Mouse (Mus musculus) forebrain, postnatal 0 days (tissue): ENCODE measurements around the gene Mthfd1l. TPM values are rescaled to one million over a fixed set of nuclear protein-coding genes. Genes with fewer than 3 reads are reported as not detected.

Experiments
- ATAC-seq: fragments of 200-750 bp; cut with Nextera tagmentation; 2 replicates; pipeline ENCODE4 v1.8.0; 2017; ENCODE audit warnings: mild to moderate bottlenecking, moderate library complexity
- DNase-seq: peaks from one replicate; pipeline ENCODE4 v3.0.0-alpha.2; 2015
- H3K27ac ChIP-seq: fragments of 300-500 bp; sonication (generic); 2 replicates; pipeline ENCODE4 v1.5.1; 2014; ENCODE audit warnings: low read depth, mild to moderate bottlenecking, antibody characterized with exemption, low read length, moderate library complexity, mixed read lengths
- H3K27me3 ChIP-seq: fragments of 300-500 bp; sonication (generic); 2 replicates; pipeline ENCODE4 v1.6.1; 2014; ENCODE audit warnings: mild to moderate bottlenecking, low read length, mixed read lengths; ENCODE audit not compliant: insufficient read depth
- H3K36me3 ChIP-seq: fragments of 300-500 bp; sonication (generic); 2 replicates; pipeline ENCODE4 v1.6.1; 2014; ENCODE audit warnings: mild to moderate bottlenecking, moderate library complexity; ENCODE audit not compliant: insufficient read depth
- H3K4me1 ChIP-seq: fragments of 300-500 bp; sonication (generic); 2 replicates; pipeline ENCODE4 v1.6.1; 2014; ENCODE audit warnings: antibody characterized with exemption; ENCODE audit not compliant: insufficient read depth
- H3K4me2 ChIP-seq: fragments of 300-500 bp; sonication (generic); 2 replicates; pipeline ENCODE4 v1.6.1; 2014; ENCODE audit warnings: low read depth, mild to moderate bottlenecking, moderate library complexity
- H3K4me3 ChIP-seq: fragments of 300-500 bp; sonication (generic); 2 replicates; pipeline ENCODE4 v1.5.1; 2014; ENCODE audit warnings: low read depth, low read length, mixed read lengths
- H3K9ac ChIP-seq: fragments of 300-500 bp; sonication (generic); 2 replicates; pipeline ENCODE4 v1.6.1; 2014; ENCODE audit warnings: mild to moderate bottlenecking
- H3K9me3 ChIP-seq: fragments of 300-500 bp; sonication (generic); 2 replicates; pipeline ENCODE4 v1.6.1; 2016; ENCODE audit warnings: low read length
- CTCF ChIP-seq: sonication (generic); IDR thresholded peaks from 2 replicates; pipeline ENCODE4 v1.5.1; 2016; ENCODE audit warnings: antibody characterized with exemption, control low read depth, low read depth
- WGBS: fragments of 180-500 bp; shearing (Covaris S2); extraction: QIAGEN DNeasy Blood & Tissue Kit; methylation state at CpG from one replicate; pipeline ENCODE4 v1.1.7; 2014; 5-methylcytosine and 5-hydroxymethylcytosine counted together
- polyA plus RNA-seq: library from polyadenylated mRNA; unstranded; fragments of >200 nt; fragmentation: Nextera tagmentation; extraction: Ambion mirVana; gene quantifications from 2 replicates; pipeline ENCODE4 v1.2.1, GENCODE M21; 2015
- total RNA-seq: library from RNA; depleted of rRNA; stranded (reverse); fragments of >200 nt; gene quantifications from 2 replicates; pipeline ENCODE4 v1.2.3, GENCODE M21; 2014

Mthfd1l gene
- total and polyA plus RNA-seq, 2 experiments from 2014 or later = 5.9 to 9.1 TPM

DNA sequence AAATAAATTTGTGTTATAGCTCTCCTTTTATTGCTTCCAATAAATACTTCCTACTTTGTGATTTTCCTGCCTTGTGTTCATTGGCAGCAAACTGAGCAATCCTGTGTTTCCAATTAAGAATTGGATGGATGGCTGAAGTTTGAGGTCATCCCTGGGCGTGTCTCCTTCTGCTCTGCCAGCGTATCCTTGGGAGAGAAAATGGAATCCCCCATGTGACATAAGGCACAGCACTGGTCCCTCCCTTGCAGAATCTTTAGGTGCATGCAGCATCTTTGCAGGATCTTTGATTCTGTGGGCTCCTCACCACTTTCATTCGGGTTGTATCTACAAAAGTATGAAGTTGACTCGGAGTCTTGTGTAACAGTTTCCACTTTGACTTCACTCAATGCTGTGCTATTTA lies 53.7 kb downstream of the Mthfd1l start:
- H3K27ac ChIP-seq = no peak overlapping the region
- H3K36me3 ChIP-seq = no peaks in the 10 kb centered on the region
- no peaks in the 10 kb centered on the region for H3K4me1 ChIP-seq
- no peaks in the 10 kb centered on the region for H3K27me3 ChIP-seq
- no peak overlapping the region for H3K9ac ChIP-seq
- WGBS = 90% methylated on average over 4 of the region's 4 CpGs
- no peak for DNase-seq
- H3K4me2 ChIP-seq = no peak overlapping the region
- H3K9me3 ChIP-seq = no peaks in the 10 kb centered on the region
- H3K4me3 ChIP-seq = no peak overlapping the region
- TF ChIP-seq CTCF = no peak
- ATAC-seq = no peak

DNA sequence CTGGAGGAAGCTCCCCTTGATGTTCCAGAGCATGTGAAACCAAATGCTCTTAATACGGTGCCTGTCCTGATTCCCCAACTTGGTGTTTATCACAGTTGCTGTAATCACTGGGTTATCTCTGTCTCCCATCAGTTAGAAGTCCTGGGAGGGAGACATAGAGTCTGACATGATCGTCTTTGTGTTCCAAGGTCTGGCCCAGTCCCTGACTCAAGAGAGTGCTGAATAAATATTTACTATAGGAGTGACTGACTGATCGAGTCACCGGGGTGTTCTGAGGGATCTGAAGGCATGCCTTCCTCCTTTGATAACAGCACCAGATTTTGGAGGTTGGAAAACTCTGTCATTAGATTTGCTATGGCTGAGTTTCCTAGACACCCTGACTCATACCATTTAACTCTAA lies 54.5 kb downstream of the Mthfd1l start:
- H3K27ac ChIP-seq = no peak overlapping the region
- H3K9me3 ChIP-seq = no peaks in the 10 kb centered on the region

DNA sequence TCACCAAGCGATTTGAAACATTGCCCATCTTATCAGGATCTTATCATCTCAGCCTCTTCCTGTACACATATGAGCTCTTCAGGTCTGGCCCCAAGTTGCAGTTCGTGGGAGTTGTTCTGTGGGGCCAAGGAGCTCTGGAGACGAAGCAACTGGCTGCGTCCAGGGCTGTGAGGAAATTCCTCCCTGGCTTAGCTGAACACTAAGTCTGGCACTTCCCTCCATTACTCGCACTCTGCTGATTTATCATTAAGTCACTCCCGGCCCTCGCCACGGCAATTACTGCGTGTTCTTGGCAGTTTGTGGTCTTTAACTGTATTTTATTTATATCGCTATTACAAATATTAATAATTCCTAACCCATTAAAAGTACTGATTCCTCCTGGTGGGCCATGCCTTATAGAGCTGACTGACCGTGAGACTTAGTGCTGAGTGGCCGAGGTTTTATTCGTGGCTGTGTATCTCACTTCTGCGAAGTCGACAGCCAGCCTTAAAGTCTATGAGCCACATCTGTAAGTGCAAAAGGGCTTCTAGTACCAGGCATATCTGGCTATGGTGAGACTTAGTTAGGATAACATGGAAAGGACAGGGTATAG lies 56.0 kb downstream of the Mthfd1l start:
- no peak overlapping the region for H3K9ac ChIP-seq
- WGBS = 93% methylated on average over 15 of the region's 15 CpGs
- H3K4me3 ChIP-seq = no peak overlapping the region
- no peaks in the 10 kb centered on the region for H3K4me1 ChIP-seq
- H3K36me3 ChIP-seq = no peaks in the 10 kb centered on the region
- H3K4me2 ChIP-seq = no peak overlapping the region
- ATAC-seq = no peak
- no peaks in the 10 kb centered on the region for H3K27me3 ChIP-seq
- DNase-seq = no peak
- no peaks in the 10 kb centered on the region for H3K9me3 ChIP-seq
- no peak for TF ChIP-seq CTCF
- H3K27ac ChIP-seq = no peak overlapping the region

More for the DNA sequence above, 54.5 kb downstream of the Mthfd1l start:
- DNase-seq (no peak), ATAC-seq (no peak)
- Histone ChIP-seq H3K36me3 (no peaks in the 10 kb centered on the region), H3K4me3 (no peak overlapping the region), H3K9ac (no peak overlapping the region), H3K4me2 (no peak overlapping the region), H3K4me1 (no peaks in the 10 kb centered on the region), H3K27me3 (no peaks in the 10 kb centered on the region)
- 91% methylated on average over 4 of the region's 4 CpGs for WGBS
- no peak for TF ChIP-seq CTCF

DNA sequence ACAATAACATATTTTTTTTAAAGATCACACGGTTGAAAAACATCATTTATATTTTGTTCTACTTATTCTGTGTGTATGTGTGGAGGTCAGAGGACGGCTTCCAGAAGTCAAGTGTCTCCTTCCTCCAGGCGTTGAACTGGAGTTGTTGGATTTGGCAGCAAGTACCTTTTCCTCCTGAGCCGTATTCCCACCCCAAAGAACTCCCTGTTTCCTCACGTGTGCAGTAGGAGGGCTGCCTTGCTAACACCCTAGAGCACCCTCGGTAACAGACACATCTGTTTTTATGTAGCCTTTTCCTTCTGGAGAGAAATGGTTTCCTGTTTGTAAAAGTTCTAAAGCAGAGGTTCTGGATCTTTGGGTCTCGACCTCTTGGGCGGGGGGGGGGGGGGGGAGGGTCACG lies 60.8 kb downstream of the Mthfd1l start:
- H3K9ac ChIP-seq = no peak overlapping the region
- no peak overlapping the region for H3K4me2 ChIP-seq
- WGBS = 87% methylated on average over 9 of the region's 9 CpGs
- H3K27ac ChIP-seq = no peak overlapping the region
- no peaks in the 10 kb centered on the region for H3K4me1 ChIP-seq
- no peaks in the 10 kb centered on the region for H3K9me3 ChIP-seq
- H3K36me3 ChIP-seq = no peaks in the 10 kb centered on the region
- no peaks in the 10 kb centered on the region for H3K27me3 ChIP-seq
- no peak for DNase-seq
- TF ChIP-seq CTCF = no peak
- ATAC-seq = no peak
- no peak overlapping the region for H3K4me3 ChIP-seq

DNA sequence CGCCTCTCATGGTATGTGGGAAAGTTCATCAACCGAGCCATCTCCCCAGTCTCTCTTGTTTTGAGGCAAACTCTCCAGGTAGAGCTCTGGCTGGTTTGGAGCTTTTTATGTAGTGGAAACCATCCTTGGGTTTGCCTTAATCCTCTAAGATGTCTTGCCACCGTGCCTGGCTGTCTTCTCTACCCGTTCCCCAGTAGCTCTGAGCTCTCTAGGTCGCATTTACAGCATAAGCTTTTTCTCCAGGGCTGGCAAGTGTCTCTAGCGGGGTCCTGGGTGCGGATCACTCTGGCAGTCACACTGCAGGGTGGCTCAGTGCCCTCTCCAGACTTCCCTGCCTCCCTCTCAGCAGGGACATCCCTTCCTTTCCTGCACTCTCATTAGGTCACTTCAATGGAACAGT lies 63.6 kb downstream of the Mthfd1l start:
- Histone ChIP-seq H3K9me3 (no peaks in the 10 kb centered on the region), H3K4me3 (no peak overlapping the region), H3K27me3 (no peaks in the 10 kb centered on the region), H3K36me3 (no peaks in the 10 kb centered on the region), H3K9ac (no peak overlapping the region), H3K4me1 (no peaks in the 10 kb centered on the region), H3K4me2 (no peak overlapping the region), H3K27ac (no peak overlapping the region)
- TF ChIP-seq CTCF = no peak
- 91% methylated on average over 7 of the region's 7 CpGs for WGBS
- no peak for DNase-seq
- no peak for ATAC-seq

DNA sequence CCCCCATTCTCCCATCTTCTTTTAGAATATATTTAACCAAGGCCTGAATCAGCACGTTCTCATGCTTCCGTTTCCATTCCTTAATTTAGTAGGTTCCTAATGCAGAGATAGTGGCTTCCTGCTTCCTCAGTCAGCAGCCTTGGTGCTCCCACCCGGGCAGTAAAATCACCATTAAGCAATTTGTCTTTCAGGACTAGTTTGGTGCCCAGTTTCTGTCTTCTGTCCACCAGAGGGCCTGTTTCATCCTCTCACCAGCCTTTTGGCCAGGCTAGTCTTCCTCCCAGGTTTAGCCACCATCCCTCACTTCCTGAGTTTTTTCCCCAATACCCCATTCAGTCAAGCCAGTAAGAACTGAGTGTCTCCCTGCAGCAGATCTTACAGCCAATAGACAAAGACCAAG lies 64.1 kb downstream of the Mthfd1l start:
- peak; percentile 44 for TF ChIP-seq CTCF
- Histone ChIP-seq H3K4me3 (no peak overlapping the region), H3K9me3 (no peaks in the 10 kb centered on the region), H3K4me1 (no peaks in the 10 kb centered on the region), H3K9ac (no peak overlapping the region), H3K27ac (no peak overlapping the region), H3K27me3 (no peaks in the 10 kb centered on the region), H3K4me2 (no peak overlapping the region), H3K36me3 (no peaks in the 10 kb centered on the region)
- 85% methylated on average over 3 of the region's 3 CpGs for WGBS
- DNase-seq (peak; percentile 5), ATAC-seq (no peak)

DNA sequence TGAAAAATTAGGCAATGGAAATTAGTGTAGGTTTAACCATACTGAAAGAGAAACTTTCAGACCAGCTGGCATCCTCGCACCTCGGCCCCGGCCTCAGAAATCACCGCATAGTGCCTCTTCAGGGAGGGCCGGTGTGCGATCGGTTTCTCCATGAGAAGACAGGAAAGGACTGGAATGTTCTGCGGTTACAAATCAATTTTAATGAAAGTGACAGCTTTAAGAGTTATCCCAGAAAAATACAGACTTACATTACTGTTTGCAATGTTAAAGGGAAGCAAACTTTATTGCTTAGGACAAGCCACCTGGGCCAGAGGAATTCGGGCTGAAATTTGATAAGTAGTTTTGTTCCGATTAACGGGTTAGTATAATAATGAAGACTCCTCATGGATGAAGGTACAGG lies 65.7 kb downstream of the Mthfd1l start:
- DNase-seq (no peak), ATAC-seq (no peak)
- TF ChIP-seq CTCF = no peak
- no peaks in the 10 kb centered on the region for H3K36me3 ChIP-seq
- 89% methylated on average over 11 of the region's 11 CpGs for WGBS
- no peak overlapping the region for H3K9ac ChIP-seq
- no peaks in the 10 kb centered on the region for H3K4me1 ChIP-seq
- no peaks in the 10 kb centered on the region for H3K9me3 ChIP-seq
- no peaks in the 10 kb centered on the region for H3K27me3 ChIP-seq
- H3K4me2 ChIP-seq = no peak overlapping the region
- no peak overlapping the region for H3K27ac ChIP-seq
- H3K4me3 ChIP-seq = no peak overlapping the region

DNA sequence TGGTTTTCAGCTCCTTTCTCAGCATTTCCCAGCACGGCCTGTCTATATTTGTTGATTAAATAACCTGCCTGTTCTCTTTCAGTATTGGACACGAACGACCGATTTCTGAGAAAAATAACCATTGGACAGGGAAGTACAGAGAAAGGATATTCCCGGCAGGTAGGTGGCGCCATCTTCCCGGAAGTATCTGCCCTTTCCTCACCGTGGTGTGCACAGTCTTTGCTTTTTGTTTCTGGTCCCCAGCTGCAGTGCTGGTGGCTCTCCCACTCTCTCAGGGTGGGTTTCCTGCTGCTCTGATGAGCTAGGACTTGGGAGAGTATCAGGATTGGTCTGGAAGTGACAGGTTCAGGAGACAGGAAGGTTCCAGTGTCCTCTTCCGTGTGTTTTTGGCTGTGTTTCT lies 68.8 kb downstream of the Mthfd1l start:
- peak; percentile 60; the same call in 1 of the 2 replicates for ATAC-seq
- H3K4me2 ChIP-seq = no peak overlapping the region
- H3K27ac ChIP-seq = no peak overlapping the region
- DNase-seq = peak; percentile 35
- H3K4me1 ChIP-seq = no peaks in the 10 kb centered on the region
- no peaks in the 10 kb centered on the region for H3K9me3 ChIP-seq
- H3K27me3 ChIP-seq = no peaks in the 10 kb centered on the region
- no peaks in the 10 kb centered on the region for H3K36me3 ChIP-seq
- peak; percentile 64 for TF ChIP-seq CTCF
- H3K4me3 ChIP-seq = no peak overlapping the region
- H3K9ac ChIP-seq = no peak overlapping the region
- 70% methylated on average over 9 of the region's 9 CpGs for WGBS
